Mouse (Mus musculus) cerebellum, adult 2 months (tissue): ENCODE measurements around the gene Hdgfl3.

Experiments
- CTCF ChIP-seq: fragments of 200-500 bp; IDR thresholded peaks from 2 replicates; pipeline ENCODE4 v1.5.1; 2011; ENCODE audit warnings: low read depth, mild to moderate bottlenecking, control low read depth, low read length, moderate library complexity, borderline replicate concordance; ENCODE audit not compliant: insufficient read depth
- POLR2A ChIP-seq: fragments of 200-500 bp; IDR thresholded peaks from 2 replicates; pipeline ENCODE4 v1.6.1; 2011; ENCODE audit warnings: low read length, control low read depth, borderline replicate concordance; ENCODE audit not compliant: insufficient read depth

DNA sequence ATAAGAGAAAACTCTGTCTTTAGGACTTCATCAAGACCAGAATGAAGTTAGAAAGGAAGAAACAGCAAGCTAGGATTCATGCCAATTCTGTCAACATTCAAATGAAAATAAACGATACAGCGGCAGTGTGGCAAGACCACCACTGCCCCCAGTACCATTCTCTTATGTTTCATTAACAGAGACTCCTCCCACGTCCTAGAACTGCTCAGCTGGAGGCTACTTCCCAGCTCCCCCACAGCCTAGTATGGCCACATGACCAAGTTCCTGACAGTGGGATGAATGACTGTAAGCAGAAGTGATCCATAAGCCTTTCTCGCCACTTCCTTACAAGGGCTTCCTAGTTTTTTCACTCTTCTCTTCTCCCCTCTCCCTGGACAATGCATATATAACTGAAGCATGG is 30.2 kb downstream of the Hdgfl3 start:
- TF ChIP-seq CTCF (no peak), POLR2A (no peak)
